Mouse (Mus musculus): ENCODE measurements at regions not wholly inside any gene's neighbourhood (a gene's known extent, or its start where the extent isn't known, plus 50 kb on each side); places are given as distances from the start of the nearest gene placed in this dataset.

GRCm38 (mm10) chr10:111111020-111111419, 53.5 kb upstream of the Osbpl8 start:
- DNase-seq (ENCODE audit: low spot score) = no peak

- no peak for DNase-seq (ENCODE audit: low spot score)
These were observed 55.6 kb upstream of the Osbpl8 start for GRCm38 (mm10) chr10:111108658-111109633.

GRCm38 (mm10) chr10:111107852-111108251, 56.7 kb upstream of the Osbpl8 start:
- DNase-seq (ENCODE audit: low spot score) = no peak

GRCm38 (mm10) chr10:111107387-111107786, 57.2 kb upstream of the Osbpl8 start:
- peak; percentile 59 for DNase-seq (ENCODE audit: low spot score)

GRCm38 (mm10) chr10:111106411-111106810, 58.1 kb upstream of the Osbpl8 start:
- DNase-seq (ENCODE audit: low spot score) = no peak

GRCm38 (mm10) chr10:111105662-111106061, 58.9 kb upstream of the Osbpl8 start:
- DNase-seq (ENCODE audit: low spot score) = no peak

- DNase-seq (ENCODE audit: low spot score) = no peak
These were observed 61.0 kb upstream of the Osbpl8 start for GRCm38 (mm10) chr10:111103512-111103911.

- DNase-seq (ENCODE audit: low spot score) = peak; percentile 60
These were observed 61.5 kb upstream of the Osbpl8 start for GRCm38 (mm10) chr10:111103086-111103485.

- DNase-seq (ENCODE audit: low spot score) = peak; percentile 74
These were observed 62.4 kb upstream of the Osbpl8 start for GRCm38 (mm10) chr10:111101901-111102761.

GRCm38 (mm10) chr10:111099812-111100464, 64.6 kb upstream of the Osbpl8 start:
- peak; percentile 74 for DNase-seq (ENCODE audit: low spot score)

- DNase-seq (ENCODE audit: low spot score) = no peak
These were observed 65.3 kb upstream of the Osbpl8 start for GRCm38 (mm10) chr10:111099059-111099811.

GRCm38 (mm10) chr10:111097245-111097644, 67.3 kb upstream of the Osbpl8 start:
- no peak for DNase-seq (ENCODE audit: low spot score)

GRCm38 (mm10) chr10:111096811-111097210, 67.7 kb upstream of the Osbpl8 start:
- DNase-seq (ENCODE audit: low spot score) = no peak

GRCm38 (mm10) chr10:111094405-111094804, 70.1 kb upstream of the Osbpl8 start:
- DNase-seq (ENCODE audit: low spot score) = peak; percentile 51

- no peak for DNase-seq (ENCODE audit: low spot score)
These were observed 75.2 kb upstream of the Osbpl8 start for GRCm38 (mm10) chr10:111089382-111089781.

- no peak for DNase-seq (ENCODE audit: low spot score)
These were observed 75.6 kb upstream of the Zdhhc17 start for GRCm38 (mm10) chr10:111085561-111085960.

- DNase-seq (ENCODE audit: low spot score) = no peak
These were observed 74.4 kb upstream of the Zdhhc17 start for GRCm38 (mm10) chr10:111084267-111084780.

- DNase-seq (ENCODE audit: low spot score) = no peak
These were observed 73.9 kb upstream of the Zdhhc17 start for GRCm38 (mm10) chr10:111083861-111084260.

- no peak for DNase-seq (ENCODE audit: low spot score)
These were observed 73.4 kb upstream of the Zdhhc17 start for GRCm38 (mm10) chr10:111083338-111083737.

- DNase-seq (ENCODE audit: low spot score) = no peak
These were observed 70.4 kb upstream of the Zdhhc17 start for GRCm38 (mm10) chr10:111080322-111080721.

GRCm38 (mm10) chr10:111079051-111079450, 69.1 kb upstream of the Zdhhc17 start:
- no peak for DNase-seq (ENCODE audit: low spot score)

Measured in heart, adult 8-10 months (tissue).